Mouse (Mus musculus) MEL (cell line): ENCODE data around the gene Cramp1l.

ENCODE experiments used
- CTCF ChIP-seq, 3 experiments: IDR thresholded peaks in 2 of 3; conservative IDR thresholded peaks in 1 of 3; 2 replicates each; pipeline ENCODE4 v1.5.1; 2011 to 2012; ENCODE audit warnings: low read length in 3 of 3, low read depth in 2 of 3, mild to moderate bottlenecking in 2 of 3, improper control_type of control experiment in 1 of 3, inconsistent platforms in 1 of 3, mixed read lengths in 1 of 3, moderate library complexity in 1 of 3; ENCODE audit not compliant: control insufficient read depth in 1 of 3, insufficient read depth in 1 of 3, poor library complexity in 1 of 3, severe bottlenecking in 1 of 3
- JUND ChIP-seq: IDR thresholded peaks from 2 replicates; pipeline ENCODE4 v1.6.1; 2011; ENCODE audit warnings: low read depth, mild to moderate bottlenecking, improper control_type of control experiment, low read length
- MAX ChIP-seq: IDR thresholded peaks from 2 replicates; pipeline ENCODE4 v1.6.1; 2011; ENCODE audit warnings: low read length, improper control_type of control experiment
- POLR2A ChIP-seq, 2 experiments: IDR thresholded peaks; 2 replicates each; pipeline ENCODE4 v1.6.1; 2011 to 2012; ENCODE audit warnings: low read length in 2 of 2, mild to moderate bottlenecking in 2 of 2, control low read depth in 1 of 2, improper control_type of control experiment in 1 of 2, low read depth in 1 of 2, moderate library complexity in 1 of 2; ENCODE audit not compliant: control insufficient read depth in 1 of 2, insufficient read depth in 1 of 2, poor library complexity in 1 of 2
- ZKSCAN1 ChIP-seq: IDR thresholded peaks from 2 replicates; pipeline ENCODE4 v1.6.1; 2012; ENCODE audit warnings: low read depth, mild to moderate bottlenecking, inconsistent platforms, low read length, improper control_type of control experiment, moderate library complexity

DNA sequence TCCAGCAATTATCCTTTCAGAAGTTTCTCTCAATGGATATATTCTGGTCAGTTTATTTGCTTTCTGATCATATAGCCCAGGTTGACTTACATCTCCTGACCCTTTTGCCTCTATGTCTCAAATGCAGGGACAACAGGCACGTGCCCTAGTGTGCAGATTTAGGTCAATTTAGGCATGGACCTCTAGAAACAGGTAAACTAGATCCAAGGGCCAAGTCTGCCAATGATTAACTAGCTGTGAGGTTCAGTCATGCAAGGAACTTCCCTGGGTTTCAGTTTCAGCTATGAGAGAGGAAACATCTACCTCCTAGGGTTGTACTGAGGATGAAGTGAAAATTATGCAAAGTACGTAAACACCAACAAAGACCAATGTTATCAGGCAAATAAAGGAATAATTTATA lies 62.3 kb downstream of the Cramp1l start:
- TF ChIP-seq ZKSCAN1, result no peak
- no peak for TF ChIP-seq POLR2A (IDR thresholded peaks at IDR 0.05; ENCODE audit: control insufficient read depth in 1 of 2, insufficient read depth in 1 of 2, low read depth in 1 of 2, low read length in 2 of 2, poor library complexity in 1 of 2)
- TF ChIP-seq JUND, result no peak
- no peak for TF ChIP-seq CTCF (IDR thresholded peaks at IDR 0.05 in 2 of 3, conservative IDR thresholded peaks at IDR 0.05 in 1 of 3; ENCODE audit: control insufficient read depth in 1 of 3, insufficient read depth in 1 of 3, low read depth in 2 of 3, low read length in 3 of 3, poor library complexity in 1 of 3, severe bottlenecking in 1 of 3)
- TF ChIP-seq MAX, result no peak
